Mouse (Mus musculus) intestine, embryonic 16.5 days (tissue): ENCODE results near the gene Itih2. TPM values are rescaled to one million over a fixed set of nuclear protein-coding genes. Genes with fewer than 3 reads are reported as not detected.
A peak's percentile ranks its signal among the peaks of the same experiment; 100 is the strongest.

Source experiments
- ATAC-seq: fragments of 200-750 bp; cut with Nextera tagmentation; 2 replicates; pipeline ENCODE4 v1.8.0; 2017; ENCODE audit warnings: moderate TSS enrichment, moderate library complexity
- H3K27ac ChIP-seq: fragments of 300-500 bp; sonication (generic); 2 replicates; pipeline ENCODE4 v1.5.1; 2014; ENCODE audit warnings: mild to moderate bottlenecking, low read length
- H3K27me3 ChIP-seq: fragments of 300-500 bp; sonication (generic); replicated peaks from 2 replicates; pipeline ENCODE4 v1.6.1; 2014; ENCODE audit warnings: low read length, control low read depth, mixed read lengths; ENCODE audit not compliant: control insufficient read depth, insufficient read depth
- H3K36me3 ChIP-seq: fragments of 300-500 bp; sonication (generic); 2 replicates; pipeline ENCODE4 v1.6.1; 2014; ENCODE audit warnings: low read length, control low read depth; ENCODE audit not compliant: control insufficient read depth, insufficient read depth
- H3K4me1 ChIP-seq: fragments of 300-500 bp; sonication (generic); 2 replicates; pipeline ENCODE4 v1.6.1; 2014; ENCODE audit warnings: low read length, control low read depth, mixed read lengths; ENCODE audit not compliant: control insufficient read depth, insufficient read depth
- H3K4me2 ChIP-seq: fragments of 300-500 bp; sonication (generic); 2 replicates; pipeline ENCODE4 v1.6.1; 2014; ENCODE audit warnings: low read depth, low read length, control low read depth
- H3K4me3 ChIP-seq: fragments of 300-500 bp; sonication (generic); 2 replicates; pipeline ENCODE4 v1.5.1; 2014; ENCODE audit warnings: mild to moderate bottlenecking, low read length
- H3K9ac ChIP-seq: fragments of 300-500 bp; sonication (generic); 2 replicates; pipeline ENCODE4 v1.6.1; 2014; ENCODE audit warnings: low read depth, low read length
- H3K9me3 ChIP-seq: fragments of 300-500 bp; sonication (generic); 2 replicates; pipeline ENCODE4 v1.6.1; 2016; ENCODE audit warnings: low read length, control low read depth; ENCODE audit not compliant: control insufficient read depth
- WGBS: fragments of 180-500 bp; shearing (Covaris S2); extraction: QIAGEN DNeasy Blood & Tissue Kit; methylation state at CpG from one replicate; pipeline ENCODE4 v1.1.7; 2014; 5-methylcytosine and 5-hydroxymethylcytosine counted together
- polyA plus RNA-seq: library from polyadenylated mRNA; unstranded; fragments of >200 nt; fragmentation: Nextera tagmentation; extraction: Ambion mirVana; gene quantifications from 2 replicates; pipeline ENCODE4 v1.2.1, GENCODE M21; 2015

The Itih2 gene
- 2.5 and 7.6 TPM in 2 replicates for polyA plus RNA-seq

GRCm38 (mm10) chr2:10131296-10131695 is at the start of gene Itih2:
Itih2 (minus strand) TSS chr2:10131396.
- 93% methylated on average over 4 of the region's 4 CpGs for WGBS
- ATAC-seq = no peak
- Histone ChIP-seq H3K4me1 (no peaks in the 10 kb centered on the region; the same call in 1 of the 2 replicates), H3K27ac (no peak within 1 kb of the TSS), H3K4me3 (no peak within 1 kb of the TSS), H3K27me3 (no peaks in the 10 kb centered on the region), H3K4me2 (no peak within 1 kb of the TSS), H3K9ac (no peak within 1 kb of the TSS), H3K9me3 (no peaks in the 10 kb centered on the region), H3K36me3 (no peaks in the 10 kb centered on the region)

- Histone ChIP-seq H3K36me3 (no peaks in the 10 kb centered on the region), H3K27me3 (no peaks in the 10 kb centered on the region), H3K4me1 (no peaks in the 10 kb centered on the region; the same call in 1 of the 2 replicates), H3K4me2 (no peak overlapping the region), H3K9ac (no peak overlapping the region), H3K27ac (no peak overlapping the region), H3K9me3 (no peaks in the 10 kb centered on the region), H3K4me3 (no peak overlapping the region)
- ATAC-seq = no peak
- 86% methylated on average over 16 of the region's 16 CpGs for WGBS
Measured at GRCm38 (mm10) chr2:10169991-10170390, 38.8 kb upstream of the Itih2 start.

- Histone ChIP-seq H3K36me3 (no peaks in the 10 kb centered on the region), H3K4me1 (no peaks in the 10 kb centered on the region; the same call in 1 of the 2 replicates), H3K4me2 (no peak overlapping the region), H3K27ac (no peak overlapping the region), H3K27me3 (no peaks in the 10 kb centered on the region), H3K9me3 (no peaks in the 10 kb centered on the region), H3K4me3 (no peak overlapping the region), H3K9ac (no peak overlapping the region)
- WGBS = 52% methylated on average over 8 of the region's 8 CpGs
- ATAC-seq = no peak
Measured at GRCm38 (mm10) chr2:10168016-10168415, 36.8 kb upstream of the Itih2 start.

GRCm38 (mm10) chr2:10167283-10167682 is 36.1 kb upstream of the Itih2 start:
- no peak overlapping the region for H3K9ac ChIP-seq
- no peaks in the 10 kb centered on the region for H3K36me3 ChIP-seq
- H3K27ac ChIP-seq = no peak overlapping the region
- H3K4me3 ChIP-seq = no peak overlapping the region
- H3K4me2 ChIP-seq = no peak overlapping the region
- H3K27me3 ChIP-seq = no peaks in the 10 kb centered on the region
- WGBS = 86% methylated on average over 11 of the region's 11 CpGs
- no peaks in the 10 kb centered on the region; the same call in 1 of the 2 replicates for H3K4me1 ChIP-seq
- H3K9me3 ChIP-seq = no peaks in the 10 kb centered on the region
- ATAC-seq = no peak

GRCm38 (mm10) chr2:10166635-10167034 is 35.4 kb upstream of the Itih2 start:
- no peak for ATAC-seq
- H3K9ac ChIP-seq = no peak overlapping the region
- H3K4me1 ChIP-seq = no peaks in the 10 kb centered on the region; the same call in 1 of the 2 replicates
- no peak overlapping the region for H3K4me3 ChIP-seq
- H3K9me3 ChIP-seq = no peaks in the 10 kb centered on the region
- no peak overlapping the region for H3K27ac ChIP-seq
- no peaks in the 10 kb centered on the region for H3K36me3 ChIP-seq
- no peak overlapping the region for H3K4me2 ChIP-seq
- no peaks in the 10 kb centered on the region for H3K27me3 ChIP-seq
- 60% methylated on average over 6 of the region's 6 CpGs for WGBS

GRCm38 (mm10) chr2:10162011-10162410 is 30.8 kb upstream of the Itih2 start:
- Histone ChIP-seq H3K9me3 (no peaks in the 10 kb centered on the region), H3K36me3 (no peaks in the 10 kb centered on the region), H3K9ac (no peak overlapping the region), H3K27me3 (no peaks in the 10 kb centered on the region), H3K4me2 (no peak overlapping the region), H3K4me3 (no peak overlapping the region), H3K4me1 (no peaks in the 10 kb centered on the region; the same call in 1 of the 2 replicates), H3K27ac (no peak overlapping the region)
- 88% methylated on average over 4 of the region's 4 CpGs for WGBS
- no peak for ATAC-seq

GRCm38 (mm10) chr2:10157184-10157583 is 26.0 kb upstream of the Itih2 start:
- no peak overlapping the region for H3K9ac ChIP-seq
- no peak overlapping the region for H3K27ac ChIP-seq
- H3K27me3 ChIP-seq = no peaks in the 10 kb centered on the region
- WGBS = 77% methylated on average over 10 of the region's 10 CpGs
- ATAC-seq = no peak
- no peaks in the 10 kb centered on the region for H3K9me3 ChIP-seq
- no peak overlapping the region for H3K4me3 ChIP-seq
- H3K4me1 ChIP-seq = peaks cover 13% of the 10 kb centered on the region
- no peak overlapping the region for H3K4me2 ChIP-seq
- H3K36me3 ChIP-seq = no peaks in the 10 kb centered on the region

GRCm38 (mm10) chr2:10153201-10154075 is 22.2 kb upstream of the Itih2 start, which contains the start of gene Itih5:
Itih5 (plus strand) TSS chr2:10153571.
- H3K4me3 ChIP-seq = peak within 1 kb of the TSS; percentile 60
- no peaks in the 10 kb centered on the region for H3K9me3 ChIP-seq
- H3K4me1 ChIP-seq = peaks cover 13% of the 10 kb centered on the region
- peak within 1 kb of the TSS; percentile 41; the same call in 1 of the 2 replicates for H3K27ac ChIP-seq
- no peaks in the 10 kb centered on the region for H3K36me3 ChIP-seq
- peak within 1 kb of the TSS; percentile 74 for H3K9ac ChIP-seq
- H3K27me3 ChIP-seq = no peaks in the 10 kb centered on the region
- WGBS = 8% methylated on average over 27 of the region's 27 CpGs
- peak within 1 kb of the TSS; percentile 69 for H3K4me2 ChIP-seq
- peak; percentile 93 for ATAC-seq

GRCm38 (mm10) chr2:10152590-10152989 is 21.4 kb upstream of the Itih2 start:
- H3K9me3 ChIP-seq = no peaks in the 10 kb centered on the region
- no peak overlapping the region for H3K4me2 ChIP-seq
- 78% methylated on average over 5 of the region's 5 CpGs for WGBS
- H3K27me3 ChIP-seq = no peaks in the 10 kb centered on the region
- ATAC-seq = no peak
- H3K27ac ChIP-seq = no peak overlapping the region
- no peak overlapping the region for H3K9ac ChIP-seq
- no peaks in the 10 kb centered on the region for H3K36me3 ChIP-seq
- peaks cover 13% of the 10 kb centered on the region for H3K4me1 ChIP-seq
- H3K4me3 ChIP-seq = no peak overlapping the region
